Mouse (Mus musculus) central nervous system, embryonic 14 days (tissue): ENCODE results near the gene Stpg2. TPM values are rescaled to one million over a fixed set of nuclear protein-coding genes. Genes with fewer than 3 reads are reported as not detected.

Source experiments
- polyA plus RNA-seq: library from polyadenylated mRNA; depleted of rRNA; stranded (reverse); fragments of >200 nt; gene quantifications from 2 replicates; pipeline ENCODE4 v1.2.3, GENCODE M21; 2012; rRNA removed

Stpg2 gene
- polyA plus RNA-seq = 0.06 and 0.09 TPM in 2 replicates

GRCm38 (mm10) chr3:139205444-139205998, at the start of gene Stpg2:
TSS of gene Stpg2 (plus strand) at chr3:139205694.

Other genes starting within 250 kb of the Stpg2 start
- 40.0 and 46.7 TPM in 2 replicates for gene Rap1gds1, start 130.5 kb upstream of the Stpg2 start, polyA plus RNA-seq